Mouse (Mus musculus): ENCODE results near the gene Tmprss12. TPM values are rescaled to one million over a fixed set of nuclear protein-coding genes. Genes with fewer than 3 reads are reported as not detected.

The Tmprss12 gene
- total and polyA plus RNA-seq, 2 experiments from 2014 or later: not detected

DNA sequence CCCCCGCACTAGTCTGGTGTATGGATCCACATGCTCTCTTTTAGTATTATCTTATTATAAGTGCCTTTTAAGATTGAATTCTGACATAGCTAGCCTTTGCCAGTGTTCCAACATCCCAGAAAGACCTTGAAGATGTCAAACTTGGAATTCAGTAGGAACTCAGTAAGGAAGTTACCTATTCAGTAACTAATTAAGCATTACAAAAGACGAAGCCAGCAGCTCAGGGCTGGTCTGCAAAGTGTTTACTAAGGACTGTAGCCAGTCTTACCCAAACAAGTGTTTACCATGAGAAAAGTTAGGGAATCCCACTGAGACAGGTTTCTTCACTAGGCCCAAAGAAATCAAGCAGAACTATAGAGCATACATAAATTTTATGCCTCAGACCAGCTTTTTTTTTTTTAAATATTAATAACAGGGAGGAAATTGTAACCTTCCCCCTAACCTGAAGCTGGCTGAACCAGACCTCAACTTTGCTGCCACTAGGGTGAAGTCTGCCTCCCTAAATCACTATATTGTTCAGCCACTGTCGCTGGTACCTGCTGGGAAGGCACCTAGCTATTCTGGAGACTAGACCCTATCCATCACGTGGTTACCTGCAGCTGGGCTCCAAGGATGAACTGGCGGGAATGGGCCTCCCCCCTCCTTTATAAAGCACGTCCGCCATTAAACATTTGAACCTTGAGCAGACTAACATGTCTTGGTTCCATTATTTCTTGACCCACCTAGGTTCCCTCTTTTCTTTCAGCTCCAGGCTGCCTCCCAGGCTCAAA lies 5.7 kb upstream of the Tmprss12 start:
- no peak for TF ChIP-seq CTCF (IDR thresholded peaks at IDR 0.05; ENCODE audit: low read depth)
- DNase-seq (ENCODE audit: low spot score) (no peak), ATAC-seq (no peak)
- no peak overlapping the region for H3K4me3 ChIP-seq (ENCODE audit: low read length)
- WGBS: 88% methylated on average over 7 of the region's 7 CpGs
- no peak overlapping the region for H3K9ac ChIP-seq (replicated peaks; ENCODE audit: low read length)
- no peak overlapping the region for H3K27ac ChIP-seq
- H3K4me1 ChIP-seq (ENCODE audit: insufficient read depth, low read length): no peaks in the 10 kb centered on the region
- H3K4me2 ChIP-seq (ENCODE audit: low read depth, low read length): no peak overlapping the region
- H3K36me3 ChIP-seq (ENCODE audit: insufficient read depth, low read length): no peaks in the 10 kb centered on the region
- no peaks in the 10 kb centered on the region for H3K9me3 ChIP-seq (ENCODE audit: low read length)
- no peaks in the 10 kb centered on the region for H3K27me3 ChIP-seq (ENCODE audit: insufficient read depth, low read length)

- H3K27me3 ChIP-seq (ENCODE audit: insufficient read depth, low read length): no peaks in the 10 kb centered on the region
- TF ChIP-seq CTCF (IDR thresholded peaks at IDR 0.05; ENCODE audit: low read depth): no peak
Measured at GRCm38 (mm10) chr15:100276403-100276802, 4.2 kb upstream of the Tmprss12 start.

GRCm38 (mm10) chr15:100277586-100277985 lies 3.1 kb upstream of the Tmprss12 start:
- H3K9ac ChIP-seq (replicated peaks; ENCODE audit: low read length): no peak overlapping the region
- H3K27me3 ChIP-seq (ENCODE audit: insufficient read depth, low read length): no peaks in the 10 kb centered on the region
- no peaks in the 10 kb centered on the region for H3K36me3 ChIP-seq (ENCODE audit: insufficient read depth, low read length)
- no peak overlapping the region for H3K27ac ChIP-seq
- H3K4me3 ChIP-seq (ENCODE audit: low read length): no peak overlapping the region
- H3K4me1 ChIP-seq (ENCODE audit: insufficient read depth, low read length): no peaks in the 10 kb centered on the region
- no peak for DNase-seq (ENCODE audit: low spot score)
- ATAC-seq: no peak
- no peaks in the 10 kb centered on the region for H3K9me3 ChIP-seq (ENCODE audit: low read length)
- no peak for TF ChIP-seq CTCF (IDR thresholded peaks at IDR 0.05; ENCODE audit: low read depth)
- H3K4me2 ChIP-seq (ENCODE audit: low read depth, low read length): no peak overlapping the region
- 90% methylated on average over 3 of the region's 3 CpGs for WGBS

More at GRCm38 (mm10) chr15:100276403-100276802, 4.2 kb upstream of the Tmprss12 start:
- ATAC-seq: no peak
- Histone ChIP-seq H3K4me1 (ENCODE audit: insufficient read depth, low read length) (no peaks in the 10 kb centered on the region), H3K4me2 (ENCODE audit: low read depth, low read length) (no peak overlapping the region), H3K9ac (replicated peaks; ENCODE audit: low read length) (no peak overlapping the region), H3K9me3 (ENCODE audit: low read length) (no peaks in the 10 kb centered on the region), H3K27ac (no peak overlapping the region), H3K36me3 (ENCODE audit: insufficient read depth, low read length) (no peaks in the 10 kb centered on the region), H3K4me3 (ENCODE audit: low read length) (no peak overlapping the region)
- no peak for DNase-seq (ENCODE audit: low spot score)
- WGBS: 97% methylated on average over 4 of the region's 4 CpGs

GRCm38 (mm10) chr15:100288980-100289379 lies 8.3 kb downstream of the Tmprss12 start:
- H3K4me2 ChIP-seq (ENCODE audit: low read depth, low read length): no peak overlapping the region
- no peak for TF ChIP-seq CTCF (IDR thresholded peaks at IDR 0.05; ENCODE audit: low read depth)
- H3K27ac ChIP-seq: no peak overlapping the region
- WGBS: 96% methylated on average over 6 of the region's 6 CpGs
- ATAC-seq (no peak), DNase-seq (ENCODE audit: low spot score) (no peak)
- no peaks in the 10 kb centered on the region for H3K4me1 ChIP-seq (ENCODE audit: insufficient read depth, low read length)
- no peaks in the 10 kb centered on the region for H3K36me3 ChIP-seq (ENCODE audit: insufficient read depth, low read length)
- no peak overlapping the region for H3K9ac ChIP-seq (replicated peaks; ENCODE audit: low read length)
- no peaks in the 10 kb centered on the region for H3K27me3 ChIP-seq (ENCODE audit: insufficient read depth, low read length)
- H3K4me3 ChIP-seq (ENCODE audit: low read length): no peak overlapping the region
- no peaks in the 10 kb centered on the region for H3K9me3 ChIP-seq (ENCODE audit: low read length)

DNA sequence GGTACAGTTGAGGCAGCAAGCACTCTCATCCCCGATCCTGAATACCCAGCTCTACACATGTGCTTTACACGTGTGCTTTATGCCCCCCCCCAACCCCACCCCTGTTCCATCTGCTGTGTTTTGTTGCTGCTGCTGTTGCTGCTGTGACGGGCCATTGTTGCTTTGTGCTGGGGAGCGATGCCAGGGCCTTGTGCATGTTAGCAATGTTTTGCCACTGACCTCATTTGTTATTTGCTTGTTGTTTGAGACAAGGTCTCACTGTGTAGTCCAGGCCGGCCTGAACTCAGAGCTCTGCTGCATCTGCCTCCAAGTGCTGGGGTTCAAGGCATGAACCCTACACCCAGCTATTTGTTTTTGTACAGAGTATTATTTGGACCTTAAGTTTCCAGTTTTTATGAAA lies 10.2 kb downstream of the Tmprss12 start:
- WGBS: 53% methylated on average over 5 of the region's 5 CpGs
- Histone ChIP-seq H3K36me3 (ENCODE audit: insufficient read depth, low read length) (no peaks in the 10 kb centered on the region), H3K27ac (no peak overlapping the region), H3K4me1 (ENCODE audit: insufficient read depth, low read length) (no peaks in the 10 kb centered on the region), H3K4me2 (ENCODE audit: low read depth, low read length) (no peak overlapping the region), H3K9ac (replicated peaks; ENCODE audit: low read length) (no peak overlapping the region), H3K9me3 (ENCODE audit: low read length) (no peaks in the 10 kb centered on the region), H3K4me3 (ENCODE audit: low read length) (no peak overlapping the region), H3K27me3 (ENCODE audit: insufficient read depth, low read length) (no peaks in the 10 kb centered on the region)
- DNase-seq (ENCODE audit: low spot score) (no peak), ATAC-seq (no peak)
- TF ChIP-seq CTCF (IDR thresholded peaks at IDR 0.05; ENCODE audit: low read depth): no peak

- no peaks in the 10 kb centered on the region for H3K9me3 ChIP-seq (ENCODE audit: low read length)
- H3K27me3 ChIP-seq (ENCODE audit: insufficient read depth, low read length): no peaks in the 10 kb centered on the region
- H3K4me1 ChIP-seq (ENCODE audit: insufficient read depth, low read length): no peaks in the 10 kb centered on the region
- ATAC-seq: no peak
- no peak for TF ChIP-seq CTCF (IDR thresholded peaks at IDR 0.05; ENCODE audit: low read depth)
- 63% methylated on average over 7 of the region's 7 CpGs for WGBS
- H3K4me2 ChIP-seq (ENCODE audit: low read depth, low read length): no peak overlapping the region
- H3K36me3 ChIP-seq (ENCODE audit: insufficient read depth, low read length): no peaks in the 10 kb centered on the region
- H3K4me3 ChIP-seq (ENCODE audit: low read length): no peak overlapping the region
- no peak overlapping the region for H3K9ac ChIP-seq (replicated peaks; ENCODE audit: low read length)
- H3K27ac ChIP-seq: no peak overlapping the region
- no peak for DNase-seq (ENCODE audit: low spot score)
Measured at GRCm38 (mm10) chr15:100292326-100292725, 11.7 kb downstream of the Tmprss12 start.

DNA sequence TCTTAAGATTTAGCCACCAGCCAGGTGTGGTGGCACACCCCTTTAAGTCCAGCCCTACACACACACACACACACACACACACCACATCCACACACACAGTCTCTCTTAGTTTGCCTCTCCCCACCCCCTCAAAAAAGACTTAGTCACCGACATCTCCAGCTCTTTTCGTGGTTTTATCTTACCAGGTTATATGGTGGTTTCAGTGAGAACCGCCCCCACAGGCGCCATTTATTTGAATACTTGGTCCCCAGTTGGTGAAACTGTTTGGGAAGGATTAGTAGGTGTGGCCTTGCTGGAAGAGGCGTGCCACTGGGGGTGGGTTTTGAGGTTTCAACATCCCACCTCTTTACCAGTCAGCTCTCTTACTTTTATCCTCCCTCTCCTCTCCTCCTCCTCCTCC lies 17.2 kb downstream of the Tmprss12 start:
- Histone ChIP-seq H3K27ac (no peak overlapping the region), H3K36me3 (ENCODE audit: insufficient read depth, low read length) (no peaks in the 10 kb centered on the region), H3K4me3 (ENCODE audit: low read length) (no peak overlapping the region), H3K4me1 (ENCODE audit: insufficient read depth, low read length) (no peaks in the 10 kb centered on the region), H3K9me3 (ENCODE audit: low read length) (no peaks in the 10 kb centered on the region), H3K9ac (replicated peaks; ENCODE audit: low read length) (no peak overlapping the region), H3K4me2 (ENCODE audit: low read depth, low read length) (no peak overlapping the region), H3K27me3 (ENCODE audit: insufficient read depth, low read length) (no peaks in the 10 kb centered on the region)
- DNase-seq (ENCODE audit: low spot score): no peak
- 90% methylated on average over 5 of the region's 5 CpGs for WGBS
- no peak for TF ChIP-seq CTCF (IDR thresholded peaks at IDR 0.05; ENCODE audit: low read depth)
- no peak for ATAC-seq
